Mouse (Mus musculus): ENCODE measurements at regions not wholly inside any gene's neighbourhood (a gene's known extent, or its start where the extent isn't known, plus 50 kb on each side); places are given as distances from the start of the nearest gene placed in this dataset.

DNA sequence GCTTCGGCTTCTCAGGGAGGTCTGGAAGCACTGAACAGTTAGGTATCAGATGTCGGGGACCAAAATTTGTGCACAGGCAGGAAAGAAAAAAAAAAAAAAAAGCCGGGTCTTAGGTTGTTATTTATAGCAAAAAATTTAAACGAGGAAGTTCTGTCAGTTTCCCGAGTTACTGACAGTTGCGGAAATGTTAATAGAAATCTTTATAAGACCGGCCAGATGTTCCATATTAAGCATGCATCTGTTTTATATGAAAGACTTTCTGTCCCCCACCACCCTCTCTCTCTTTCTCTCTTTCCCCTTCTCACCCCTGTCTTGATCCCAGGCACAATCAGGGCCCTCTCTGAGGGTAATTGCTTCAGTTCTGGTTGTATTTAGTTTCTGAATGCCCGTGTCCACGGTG lies 98.5 kb upstream of the Vrk1 start:
- TF ChIP-seq POLR2A (IDR thresholded peaks at IDR 0.05; ENCODE audit: borderline replicate concordance, insufficient read depth, low read length) (no peak), CTCF (IDR thresholded peaks at IDR 0.05; ENCODE audit: borderline replicate concordance, insufficient read depth, low read depth, low read length) (no peak)

All from cerebellum, adult 2 months (tissue).